ENCODE assay signal across 19 mouse cellular contexts in the genomic region with DNA sequence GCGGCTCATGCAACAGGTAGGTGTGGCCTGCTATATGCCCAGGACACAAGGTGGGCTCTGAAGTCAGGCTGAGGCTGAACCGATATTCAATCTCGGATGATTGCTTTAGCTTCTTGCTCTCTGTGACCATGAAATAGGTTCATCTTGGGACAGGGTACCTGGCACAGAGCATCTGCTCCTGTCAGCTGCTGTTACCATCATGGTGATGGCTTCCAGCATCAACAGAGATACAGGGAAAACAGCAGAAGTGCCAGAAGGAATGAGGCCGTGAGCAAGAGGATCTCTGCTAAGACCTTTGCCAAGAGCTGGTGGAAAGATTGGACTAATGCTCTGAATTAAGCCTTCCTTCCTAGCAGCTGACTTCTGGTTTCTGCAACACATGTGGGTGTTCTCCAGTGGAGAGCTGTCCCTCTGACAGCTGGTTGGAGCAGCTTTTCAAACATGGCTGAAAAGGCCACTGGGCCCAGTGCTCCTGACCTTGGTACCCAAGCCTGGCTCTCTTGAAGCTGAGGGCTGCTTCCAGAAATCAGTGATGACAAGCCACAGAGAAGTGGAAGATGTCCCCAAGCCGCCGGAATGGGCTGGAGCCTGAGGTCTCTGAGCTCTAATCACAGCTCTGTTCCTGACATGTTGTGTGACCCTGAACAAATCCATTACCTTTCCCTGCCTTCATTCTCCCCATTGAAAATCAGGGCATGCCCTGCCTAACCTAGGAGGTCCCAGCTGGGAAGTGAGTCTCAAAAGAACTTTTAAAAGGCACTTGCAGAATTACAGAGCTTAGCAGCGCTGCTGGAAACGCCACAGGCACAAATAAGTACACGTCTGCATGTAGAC.
DNase-seq lines count a peak whose midpoint lies in the region; ATAC-seq and TF ChIP-seq lines count a peak whose summit lies in the region.
"Had no signal": no experiment of that assay in that cellular context is flagged by ENCODE, and none has a peak within 500 bp of the region (broad histone marks: within the 10 kb centered on the region; RNA-seq: fewer than 3 reads in every experiment).

No protein-coding gene starts in this region.

- no peak for TF ChIP-seq CTCF in heart, adult 2 months (IDR thresholded peaks at IDR 0.05)

- peak; percentile 74 to 79 for DNase-seq in cerebellum, postnatal 10 days
- DNase-seq in cerebellum, adult 8-10 months = no peak
- DNase-seq in heart, adult 2 months = peak; percentile 24 to 51
- DNase-seq in heart, embryonic 10.5 days (ENCODE audit: low spot score) = no peak
- DNase-seq in retina, postnatal 1 day = peak; percentile 46
- no peak for DNase-seq in thymus, postnatal 10 days (ENCODE audit: low spot score in 2 of 2)
- DNase-seq: adrenal gland, postnatal 36 days; cerebellum, postnatal 25 days; kidney, adult 18-20 months; kidney, postnatal 25 days; right cerebral cortex, postnatal 25 days; thymus, postnatal 4 days had no signal

- H3K9me3 ChIP-seq in heart, embryonic 10.5 days = no peaks in the 10 kb centered on the region
- H3K9me3 ChIP-seq in midbrain, embryonic 12.5 days = no peaks in the 10 kb centered on the region
- H3K9me3 ChIP-seq in midbrain, embryonic 13.5 days = no peaks in the 10 kb centered on the region
- H3K9me3 ChIP-seq: embryonic facial prominence, embryonic 15.5 days; forebrain, embryonic 12.5 days; limb, embryonic 10.5 days; liver, embryonic 12.5 days; lung, embryonic 15.5 days had no signal

- no peak for TF ChIP-seq POLR2A in heart, adult 2 months (IDR thresholded peaks at IDR 0.05; ENCODE audit: insufficient read depth, low read depth, low read length)

- no peak overlapping the region for H3K4me2 ChIP-seq in midbrain, embryonic 12.5 days (replicated peaks)
- H3K4me2 ChIP-seq in midbrain, embryonic 13.5 days (replicated peaks) = no peak overlapping the region
- H3K4me2 ChIP-seq: embryonic facial prominence, embryonic 15.5 days; forebrain, embryonic 12.5 days; liver, embryonic 12.5 days; lung, embryonic 15.5 days had no signal

- WGBS in heart, adult 2 months = 63% methylated on average over 9 of the region's 9 CpGs
- WGBS in heart, embryonic 10.5 days = 75% methylated on average over 9 of the region's 9 CpGs
- WGBS in midbrain, embryonic 12.5 days = 45% methylated on average over 9 of the region's 9 CpGs
- 42% methylated on average over 9 of the region's 9 CpGs for WGBS in midbrain, embryonic 13.5 days

- TF ChIP-seq EP300 in heart, adult 2 months (IDR thresholded peaks at IDR 0.05; ENCODE audit: insufficient read depth, low read depth, low read length) = 0 out of 2 replicates have a peak, but pooled peaks have one; percentile 36

- no peaks in the 10 kb centered on the region for H3K79me2 ChIP-seq in heart, adult 2 months (replicated peaks; ENCODE audit: control insufficient read depth, insufficient read depth, low read length)

- no peaks in the 10 kb centered on the region for H3K36me3 ChIP-seq in heart, adult 2 months (ENCODE audit: control insufficient read depth, insufficient read depth, low read length)
- H3K36me3 ChIP-seq in heart, embryonic 10.5 days = no peaks in the 10 kb centered on the region
- no peaks in the 10 kb centered on the region for H3K36me3 ChIP-seq in midbrain, embryonic 12.5 days
- no peaks in the 10 kb centered on the region for H3K36me3 ChIP-seq in midbrain, embryonic 13.5 days
- H3K36me3 ChIP-seq: embryonic facial prominence, embryonic 15.5 days; forebrain, embryonic 12.5 days; limb, embryonic 10.5 days; liver, embryonic 12.5 days; lung, embryonic 15.5 days had no signal

- peak; percentile 14; the same call in 1 of the 2 replicates for ATAC-seq in midbrain, embryonic 12.5 days (ENCODE audit: low FRiP score, low read depth)
- no peak for ATAC-seq in midbrain, embryonic 13.5 days
- ATAC-seq: liver, embryonic 12.5 days had no signal

- no peaks in the 10 kb centered on the region for H3K27me3 ChIP-seq in heart, adult 2 months (ENCODE audit: control insufficient read depth, insufficient read depth, low read length)
- H3K27me3 ChIP-seq in heart, embryonic 10.5 days (ENCODE audit: insufficient read depth, poor library complexity, severe bottlenecking) = no peaks in the 10 kb centered on the region
- peaks cover 43% of the 10 kb centered on the region for H3K27me3 ChIP-seq in midbrain, embryonic 12.5 days
- peaks cover 12% of the 10 kb centered on the region; the same call in 1 of the 2 replicates for H3K27me3 ChIP-seq in midbrain, embryonic 13.5 days
- H3K27me3 ChIP-seq: embryonic facial prominence, embryonic 15.5 days; forebrain, embryonic 12.5 days; liver, embryonic 12.5 days had no signal

- intact Hi-C loops in heart, adult 2 months (cut with DNase I) = no loop called here

- no peak overlapping the region for H3K4me3 ChIP-seq in heart, adult 2 months
- H3K4me3 ChIP-seq in heart, embryonic 10.5 days = no peak overlapping the region
- no peak overlapping the region for H3K4me3 ChIP-seq in midbrain, embryonic 12.5 days
- H3K4me3 ChIP-seq in midbrain, embryonic 13.5 days (replicated peaks) = no peak overlapping the region
- H3K4me3 ChIP-seq: embryonic facial prominence, embryonic 15.5 days; forebrain, embryonic 12.5 days; limb, embryonic 10.5 days; liver, embryonic 12.5 days; lung, embryonic 15.5 days had no signal

- no peak overlapping the region for H3K27ac ChIP-seq in heart, adult 2 months
- no peak overlapping the region for H3K27ac ChIP-seq in heart, embryonic 10.5 days
- H3K27ac ChIP-seq in midbrain, embryonic 12.5 days (replicated peaks) = no peak overlapping the region
- no peak overlapping the region for H3K27ac ChIP-seq in midbrain, embryonic 13.5 days
- H3K27ac ChIP-seq: embryonic facial prominence, embryonic 15.5 days; forebrain, embryonic 12.5 days; limb, embryonic 10.5 days; liver, embryonic 12.5 days; lung, embryonic 15.5 days had no signal

- no peak overlapping the region for H3K9ac ChIP-seq in heart, adult 2 months (ENCODE audit: low read depth, low read length)
- H3K9ac ChIP-seq in midbrain, embryonic 12.5 days (replicated peaks) = no peak overlapping the region
- H3K9ac ChIP-seq in midbrain, embryonic 13.5 days (replicated peaks) = no peak overlapping the region
- H3K9ac ChIP-seq: embryonic facial prominence, embryonic 15.5 days; forebrain, embryonic 12.5 days; liver, embryonic 12.5 days; lung, embryonic 15.5 days had no signal

- peaks cover 3% of the 10 kb centered on the region; the same call in 1 of the 2 replicates for H3K4me1 ChIP-seq in heart, adult 2 months (ENCODE audit: control insufficient read depth, insufficient read depth, low read length)
- peaks cover 14% of the 10 kb centered on the region for H3K4me1 ChIP-seq in heart, embryonic 10.5 days
- peaks cover 23% of the 10 kb centered on the region for H3K4me1 ChIP-seq in midbrain, embryonic 12.5 days
- H3K4me1 ChIP-seq in midbrain, embryonic 13.5 days (replicated peaks) = peaks cover 30% of the 10 kb centered on the region
- H3K4me1 ChIP-seq: liver, embryonic 12.5 days had no signal

Comparison
In these comparisons a context has a peak if more than half of its experiments do, and no peak if none do; other contexts are left out.
1. DNase-seq: peak in cerebellum, postnatal 10 days (2 of 2), heart, adult 2 months (2 of 2) and retina, postnatal 1 day (single experiment); none in cerebellum, adult 8-10 months (single experiment), heart, embryonic 10.5 days (single experiment) and thymus, postnatal 10 days (0 of 2).